In the genomic region with DNA sequence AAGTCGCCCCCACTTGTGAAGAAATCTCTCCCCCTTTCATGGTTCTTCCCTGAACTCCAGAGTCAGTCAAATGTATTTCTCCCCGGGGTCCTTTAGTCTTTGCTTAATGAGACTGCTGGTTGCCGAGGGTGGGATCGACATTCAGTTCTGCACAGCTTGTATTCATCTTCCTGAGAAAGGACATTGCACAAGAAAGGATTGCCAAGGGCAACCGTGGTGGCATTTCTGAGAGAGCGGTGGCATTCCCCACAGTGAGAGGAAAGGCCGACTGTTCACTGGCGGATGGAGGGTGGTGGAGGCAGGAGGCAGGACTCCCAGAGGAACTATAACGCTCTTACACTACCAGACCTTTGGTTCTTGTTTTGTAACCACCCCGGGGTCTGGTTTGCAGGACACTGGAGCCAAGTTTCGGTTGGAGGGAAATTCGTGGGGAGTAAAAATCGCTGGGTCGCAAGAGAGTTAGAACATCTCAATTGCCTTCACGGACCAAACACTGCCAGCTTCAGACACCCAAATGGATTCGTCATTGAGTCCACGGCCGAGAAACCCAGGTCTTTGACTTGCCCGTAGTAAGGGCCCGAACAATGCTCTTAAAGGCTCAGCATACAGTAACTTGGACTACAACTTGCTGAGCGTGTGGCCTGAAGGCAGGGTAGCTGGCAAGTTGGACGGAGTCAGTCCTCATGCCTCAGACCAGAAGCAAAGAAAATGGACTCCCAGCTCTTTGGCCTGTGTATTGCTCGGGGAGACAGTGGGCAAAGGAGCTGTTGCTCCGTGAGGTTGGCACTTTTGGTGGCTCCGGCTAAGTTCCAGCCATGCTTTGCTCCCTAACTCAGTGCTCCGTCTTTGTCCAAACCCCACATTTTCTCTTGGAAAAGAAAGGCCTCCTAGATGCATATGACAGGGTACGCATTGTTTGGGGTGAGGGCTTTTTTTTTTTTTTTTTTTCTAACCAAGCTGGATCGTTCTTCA, we compare ENCODE assay signal across 9 mouse cellular contexts.
A peak's percentile ranks its signal among the peaks of the same experiment; 100 is the strongest.
DNase-seq lines count a peak whose midpoint lies in the region; TF ChIP-seq lines count a peak whose summit lies in the region.
"Had no signal": no experiment of that assay in that cellular context is flagged by ENCODE, and none has a peak within 500 bp of the region (broad histone marks: within the 10 kb centered on the region; RNA-seq: fewer than 3 reads in every experiment).

No protein-coding gene starts in this region.

- H3K27ac ChIP-seq in gastrocnemius, adult 2 months = no peak overlapping the region

- peak; percentile 12 to 42 for DNase-seq in layer of hippocampus, adult 18-20 months (ENCODE audit: low spot score in 2 of 2)
- no peak for DNase-seq in layer of hippocampus, postnatal 25 days (ENCODE audit: extremely low spot score in 1 of 2, low spot score in 1 of 2)
- DNase-seq in frontal cortex, postnatal 14 days (ENCODE audit: low spot score in 2 of 2) = peak; percentile 31 to 52
- peak; percentile 48 to 61 for DNase-seq in left cerebral cortex, postnatal 14 days (ENCODE audit: low spot score in 2 of 2)
- DNase-seq in right cerebral cortex, postnatal 10 days (ENCODE audit: low spot score in 2 of 2) = peak; percentile 80 to 83
- DNase-seq in thymus, postnatal 0 days (ENCODE audit: low spot score) = no peak
- DNase-seq in gastrocnemius, adult 2 months = no peak
- DNase-seq in heart, postnatal 25 days (ENCODE audit: low spot score) = no peak
- DNase-seq: lung, postnatal 14 days had no signal

- H3K4me3 ChIP-seq in gastrocnemius, adult 2 months = no peak overlapping the region

- intact Hi-C loops in left cerebral cortex, postnatal 14 days (cut with DNase I) = loop anchor here (5.0 kb wide), 1 partner anchor 74 kb away; no protein-coding TSS in a partner anchor
- intact Hi-C loops in gastrocnemius, adult 2 months (cut with DNase I) = no loop called here
- intact Hi-C loops in heart, postnatal 25 days (cut with DNase I) = no loop called here

- TF ChIP-seq CTCF in gastrocnemius, adult 2 months (IDR thresholded peaks at IDR 0.05) = no peak

Comparison
In these comparisons a context has a peak if more than half of its experiments do, and no peak if none do; other contexts are left out.
1. DNase-seq: peak in layer of hippocampus, adult 18-20 months (2 of 2), frontal cortex, postnatal 14 days (2 of 2), left cerebral cortex, postnatal 14 days (2 of 2) and right cerebral cortex, postnatal 10 days (2 of 2); none in layer of hippocampus, postnatal 25 days (0 of 2), thymus, postnatal 0 days (single experiment), gastrocnemius, adult 2 months (single experiment) and heart, postnatal 25 days (single experiment).